In the genomic region with DNA sequence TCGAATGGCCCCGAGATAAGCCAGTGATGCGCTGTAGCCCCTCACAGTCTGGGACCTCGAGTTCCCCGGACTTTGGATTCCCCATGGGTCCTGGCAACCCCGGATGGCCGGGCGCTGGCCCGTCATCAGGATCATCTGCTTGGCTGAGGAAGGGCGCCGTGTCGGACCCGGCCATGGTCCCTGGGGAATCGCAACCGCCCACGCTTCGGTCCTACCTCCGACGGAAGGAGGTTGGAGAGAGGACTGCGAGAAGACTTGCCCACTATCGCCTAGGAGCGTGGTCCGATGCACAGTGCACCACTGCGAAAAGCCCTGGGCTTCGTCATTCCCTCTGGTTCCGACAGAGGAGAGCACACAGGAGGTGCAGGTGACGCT, we compare ENCODE assay signal across 8 mouse cellular contexts. TPM values are rescaled to one million over a fixed set of nuclear protein-coding genes. Genes with fewer than 3 reads are reported as not detected.
DNase-seq lines count a peak whose midpoint lies in the region; ATAC-seq and TF ChIP-seq lines count a peak whose summit lies in the region.

No protein-coding gene starts in this region.

- peak overlapping the region; percentile 78 for H3K9ac ChIP-seq in hindbrain, embryonic 15.5 days

- no peak for TF ChIP-seq POLR2A in thymus, adult 2 months (IDR thresholded peaks at IDR 0.05; ENCODE audit: control insufficient read depth, extremely low read depth, insufficient read depth, low read length, poor library complexity)

- H3K36me3 ChIP-seq in thymus, adult 2 months (ENCODE audit: control insufficient read depth, insufficient read depth, low read length), result no peaks in the 10 kb centered on the region
- peaks cover 16% of the 10 kb centered on the region for H3K36me3 ChIP-seq in hindbrain, embryonic 15.5 days

- WGBS in thymus, adult 2 months, result 2% methylated on average over 27 of the region's 27 CpGs
- WGBS in hindbrain, embryonic 15.5 days, result 1% methylated on average over 27 of the region's 27 CpGs

- peak overlapping the region; percentile 91 for H3K4me2 ChIP-seq in hindbrain, embryonic 15.5 days

- H3K4me3 ChIP-seq in thymus, adult 2 months (ENCODE audit: control insufficient read depth, insufficient read depth, low read length), result peak overlapping the region; percentile 91
- peak overlapping the region; percentile 82 for H3K4me3 ChIP-seq in hindbrain, embryonic 15.5 days

- ATAC-seq in hindbrain, embryonic 15.5 days (ENCODE audit: low FRiP score, low read depth), result peak; percentile 81
- ATAC-seq in megakaryocyte progenitor cell, adult 5-6 weeks (replicated peaks; ENCODE audit: poor library complexity), result peak; percentile 20; the same call in 1 of the 2 replicates
- no peak for ATAC-seq in monocyte, adult 5-6 weeks (replicated peaks; ENCODE audit: insufficient number of reproducible peaks, low FRiP score, low TSS enrichment, poor library complexity, severe bottlenecking)

- no peak for TF ChIP-seq CTCF in thymus, adult 2 months (IDR thresholded peaks at IDR 0.05; ENCODE audit: borderline replicate concordance, control insufficient read depth, extremely low read depth, insufficient read depth, low read length, poor library complexity)

- peaks cover 23% of the 10 kb centered on the region for H3K4me1 ChIP-seq in thymus, adult 2 months (replicated peaks; ENCODE audit: control insufficient read depth, insufficient read depth, low read length)
- H3K4me1 ChIP-seq in hindbrain, embryonic 15.5 days (replicated peaks), result peaks cover 24% of the 10 kb centered on the region

- H3K27me3 ChIP-seq in thymus, adult 2 months (ENCODE audit: control insufficient read depth, insufficient read depth, low read length), result no peaks in the 10 kb centered on the region
- no peaks in the 10 kb centered on the region for H3K27me3 ChIP-seq in hindbrain, embryonic 15.5 days

- H3K9me3 ChIP-seq in hindbrain, embryonic 15.5 days, result no peaks in the 10 kb centered on the region

- H3K27ac ChIP-seq in thymus, adult 2 months (ENCODE audit: control insufficient read depth, insufficient read depth, low read length), result no peak overlapping the region
- peak overlapping the region; percentile 83 for H3K27ac ChIP-seq in hindbrain, embryonic 15.5 days (replicated peaks)

- DNase-seq in gastrocnemius, adult 18-20 months (ENCODE audit: low spot score), result peak; percentile 12
- DNase-seq in gastrocnemius, adult 8-10 months (ENCODE audit: low spot score in 2 of 2), result no peak
- DNase-seq in thymus, adult 2 months, result no peak
- no peak for DNase-seq in thymus, postnatal 0 days (ENCODE audit: low spot score)
- no peak for DNase-seq in layer of hippocampus, postnatal 10 days (ENCODE audit: low spot score in 2 of 2)

RNA-seq across cellular contexts. Expression of a gene that starts 0.4 kb away (rescaled TPM):
- total RNA-seq in gastrocnemius, adult 18-20 months (2021), result 10 to 100 TPM; 21.2 to 23.5 TPM
- 10 to 100 TPM; 22.7 to 23.9 (median 22.8) TPM for total RNA-seq in gastrocnemius, adult 8-10 months (2022)
- 457 and 489 TPM in 2 replicates for polyA plus RNA-seq in thymus, adult 2 months (2012; rRNA removed)
- 39.4 and 43.3 TPM in 2 replicates for polyA plus RNA-seq in thymus, postnatal 0 days (2015; fragmentation: Nextera tagmentation; extraction: Ambion mirVana)
- 82.7 and 90.9 TPM in 2 replicates for polyA plus RNA-seq in hindbrain, embryonic 15.5 days (2015; fragmentation: Nextera tagmentation; extraction: Ambion mirVana)
- 8.3 and 8.4 TPM in 2 replicates for total RNA-seq in megakaryocyte progenitor cell, adult 5-6 weeks (2015)
- 8.4 and 16.2 TPM in 2 replicates for total RNA-seq in megakaryocyte progenitor cell, adult 5-6 weeks (2017)
- 10.4 to 11.6 TPM (median 10.7 TPM) in 3 replicates for total RNA-seq in monocyte, adult 5-6 weeks (2017)
- total RNA-seq in layer of hippocampus, postnatal 10 days (2021), result 10 to 100 TPM; 78.8 to 91.0 TPM

RNA-seq across cellular contexts. Expression of a gene that starts 7.5 kb away (rescaled TPM):
- under 1 TPM; 0.21 to 0.37 TPM for total RNA-seq in gastrocnemius, adult 18-20 months (2021)
- total RNA-seq in gastrocnemius, adult 8-10 months (2022), result under 1 TPM in 1 of 4 experiments, not detected in 3; 0.43 TPM
- polyA plus RNA-seq in thymus, adult 2 months (2012; rRNA removed), result 2,604 and 2,615 TPM in 2 replicates
- 890 and 915 TPM in 2 replicates for polyA plus RNA-seq in thymus, postnatal 0 days (2015; fragmentation: Nextera tagmentation; extraction: Ambion mirVana)
- polyA plus RNA-seq in hindbrain, embryonic 15.5 days (2015; fragmentation: Nextera tagmentation; extraction: Ambion mirVana), result 1.2 and 1.3 TPM in 2 replicates
- 0.35 and 2.8 TPM in 2 replicates for total RNA-seq in megakaryocyte progenitor cell, adult 5-6 weeks (2015)
- 1.0 and 1.6 TPM in 2 replicates for total RNA-seq in megakaryocyte progenitor cell, adult 5-6 weeks (2017)
- total RNA-seq in monocyte, adult 5-6 weeks (2017), result 14.9 to 47.4 TPM (median 19.3 TPM) in 3 replicates
- total RNA-seq in layer of hippocampus, postnatal 10 days (2021), result 1 to 10 TPM in 1 of 2 experiments, under 1 TPM in 1; 0.73 to 1.8 TPM

RNA-seq across cellular contexts. Expression of a gene that starts 19.6 kb away (rescaled TPM):
- 1 to 10 TPM; 3.3 to 3.4 TPM for total RNA-seq in gastrocnemius, adult 18-20 months (2021)
- total RNA-seq in gastrocnemius, adult 8-10 months (2022), result 1 to 10 TPM; 2.1 to 4.3 (median 3.0) TPM
- polyA plus RNA-seq in thymus, adult 2 months (2012; rRNA removed), result 24.3 and 28.6 TPM in 2 replicates
- polyA plus RNA-seq in thymus, postnatal 0 days (2015; fragmentation: Nextera tagmentation; extraction: Ambion mirVana), result 5.1 and 6.7 TPM in 2 replicates
- polyA plus RNA-seq in hindbrain, embryonic 15.5 days (2015; fragmentation: Nextera tagmentation; extraction: Ambion mirVana), result 2.7 and 3.5 TPM in 2 replicates
- 11.4 and 12.2 TPM in 2 replicates for total RNA-seq in megakaryocyte progenitor cell, adult 5-6 weeks (2015)
- total RNA-seq in megakaryocyte progenitor cell, adult 5-6 weeks (2017), result 14.9 and 15.3 TPM in 2 replicates
- total RNA-seq in monocyte, adult 5-6 weeks (2017), result 9.6 to 13.0 TPM (median 9.7 TPM) in 3 replicates
- total RNA-seq in layer of hippocampus, postnatal 10 days (2021), result 10 to 100 TPM in 1 of 2 experiments, 1 to 10 TPM in 1; 9.3 to 10.8 TPM

RNA-seq across cellular contexts. Expression of a gene that starts 37.8 kb away (rescaled TPM):
- total RNA-seq in gastrocnemius, adult 18-20 months (2021), result not detected
- not detected for total RNA-seq in gastrocnemius, adult 8-10 months (2022)
- 10.8 and 11.6 TPM in 2 replicates for polyA plus RNA-seq in thymus, adult 2 months (2012; rRNA removed)
- polyA plus RNA-seq in thymus, postnatal 0 days (2015; fragmentation: Nextera tagmentation; extraction: Ambion mirVana), result 0.13 and 0.22 TPM in 2 replicates
- polyA plus RNA-seq in hindbrain, embryonic 15.5 days (2015; fragmentation: Nextera tagmentation; extraction: Ambion mirVana), result 0.06 and 0.08 TPM in 2 replicates
- not detected in 2 replicates for total RNA-seq in megakaryocyte progenitor cell, adult 5-6 weeks (2015)
- not detected in 2 replicates for total RNA-seq in megakaryocyte progenitor cell, adult 5-6 weeks (2017)
- 49.1 to 63.4 TPM (median 61.8 TPM) in 3 replicates for total RNA-seq in monocyte, adult 5-6 weeks (2017)
- under 1 TPM in 1 of 2 experiments, not detected in 1; 0.25 TPM for total RNA-seq in layer of hippocampus, postnatal 10 days (2021)

RNA-seq across cellular contexts. Expression of a gene that starts 51.7 kb away (rescaled TPM):
- 10 to 100 TPM; 10.6 to 13.1 TPM for total RNA-seq in gastrocnemius, adult 18-20 months (2021)
- total RNA-seq in gastrocnemius, adult 8-10 months (2022), result 10 to 100 TPM; 10.5 to 19.2 (median 15.1) TPM
- 26.1 and 27.6 TPM in 2 replicates for polyA plus RNA-seq in thymus, adult 2 months (2012; rRNA removed)
- 22.2 and 22.7 TPM in 2 replicates for polyA plus RNA-seq in thymus, postnatal 0 days (2015; fragmentation: Nextera tagmentation; extraction: Ambion mirVana)
- polyA plus RNA-seq in hindbrain, embryonic 15.5 days (2015; fragmentation: Nextera tagmentation; extraction: Ambion mirVana), result 22.8 and 24.2 TPM in 2 replicates
- total RNA-seq in megakaryocyte progenitor cell, adult 5-6 weeks (2015), result 4.0 and 4.9 TPM in 2 replicates
- 12.9 and 19.5 TPM in 2 replicates for total RNA-seq in megakaryocyte progenitor cell, adult 5-6 weeks (2017)
- 37.8 to 61.5 TPM (median 58.5 TPM) in 3 replicates for total RNA-seq in monocyte, adult 5-6 weeks (2017)
- 10 to 100 TPM; 10.8 to 13.1 TPM for total RNA-seq in layer of hippocampus, postnatal 10 days (2021)
